Mouse (Mus musculus): ENCODE measurements at regions not wholly inside any gene's neighbourhood (a gene's known extent, or its start where the extent isn't known, plus 50 kb on each side); places are given as distances from the start of the nearest gene placed in this dataset.

DNA sequence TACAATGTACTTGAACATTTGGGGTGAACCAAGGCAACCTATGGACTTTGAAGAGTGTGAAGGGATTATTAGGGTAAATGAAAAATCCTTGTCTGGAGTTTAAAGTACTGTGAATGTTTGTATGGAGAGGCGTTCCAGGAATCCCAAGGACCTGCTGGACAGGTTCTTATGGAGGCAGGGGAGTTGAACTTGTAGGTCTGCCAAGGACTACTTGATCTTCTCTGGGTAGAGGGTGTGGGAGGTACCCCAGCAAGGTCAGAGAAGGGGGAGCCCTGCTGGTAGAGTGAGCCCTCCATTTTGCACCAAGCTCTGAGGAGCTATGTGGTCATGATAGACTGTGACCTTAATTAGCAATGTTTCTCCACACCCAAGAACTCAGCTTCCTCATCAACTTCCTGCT is 253.7 kb upstream of the Plpp4 start:
- no peak for TF ChIP-seq GATA1 (IDR thresholded peaks at IDR 0.05; ENCODE audit: borderline replicate concordance, low read length)
- TF ChIP-seq CTCF (IDR thresholded peaks at IDR 0.05; ENCODE audit: low read depth, low read length) = no peak
- H3K27me3 ChIP-seq (ENCODE audit: insufficient read depth, low read length) = no peaks in the 10 kb centered on the region
- DNase-seq (ENCODE audit: low spot score) (no peak), ATAC-seq (ENCODE audit: extremely low read depth, insufficient number of reproducible peaks, low FRiP score, poor library complexity, severe bottlenecking) (no peak)
- H3K4me3 ChIP-seq (ENCODE audit: low read depth, low read length) = no peak overlapping the region
- no peaks in the 10 kb centered on the region for H3K4me1 ChIP-seq (ENCODE audit: insufficient read depth, low read depth, low read length)
- H3K36me3 ChIP-seq (replicated peaks) = no peaks in the 10 kb centered on the region
- H3K9me3 ChIP-seq (replicated peaks) = peaks cover 28% of the 10 kb centered on the region

GRCm38 (mm10) chr7:129016353-129016752 is 240.5 kb upstream of the Plpp4 start:
- H3K4me1 ChIP-seq (ENCODE audit: insufficient read depth, low read depth, low read length) = no peaks in the 10 kb centered on the region
- no peak for DNase-seq (ENCODE audit: low spot score)
- peaks cover 18% of the 10 kb centered on the region for H3K9me3 ChIP-seq (replicated peaks)
- TF ChIP-seq CTCF (IDR thresholded peaks at IDR 0.05; ENCODE audit: low read depth, low read length) (no peak), GATA2 (IDR thresholded peaks at IDR 0.05; ENCODE audit: borderline replicate concordance, low read depth, low read length) (no peak), POLR2AphosphoS5 (IDR thresholded peaks at IDR 0.05; ENCODE audit: insufficient replicate concordance, low read depth, low read length) (no peak), GATA1 (IDR thresholded peaks at IDR 0.05; ENCODE audit: borderline replicate concordance, low read length) (no peak), TAL1 (conservative IDR thresholded peaks at IDR 0.05; ENCODE audit: low read depth, low read length) (no peak)
- no peaks in the 10 kb centered on the region for H3K36me3 ChIP-seq (replicated peaks)
- no peak overlapping the region for H3K4me3 ChIP-seq (ENCODE audit: low read depth, low read length)
- ATAC-seq (ENCODE audit: extremely low read depth, insufficient number of reproducible peaks, low FRiP score, poor library complexity, severe bottlenecking) = no peak
- no peaks in the 10 kb centered on the region for H3K27me3 ChIP-seq (ENCODE audit: insufficient read depth, low read length)

- H3K36me3 ChIP-seq (replicated peaks) = no peaks in the 10 kb centered on the region
- H3K9me3 ChIP-seq (replicated peaks) = peaks cover 15% of the 10 kb centered on the region
- TF ChIP-seq GATA2 (IDR thresholded peaks at IDR 0.05; ENCODE audit: borderline replicate concordance, low read depth, low read length) = no peak
- no peak for TF ChIP-seq CTCF (IDR thresholded peaks at IDR 0.05; ENCODE audit: low read depth, low read length)
- no peak for TF ChIP-seq TAL1 (conservative IDR thresholded peaks at IDR 0.05; ENCODE audit: low read depth, low read length)
- no peak for TF ChIP-seq POLR2AphosphoS5 (IDR thresholded peaks at IDR 0.05; ENCODE audit: insufficient replicate concordance, low read depth, low read length)
- no peak for TF ChIP-seq GATA1 (IDR thresholded peaks at IDR 0.05; ENCODE audit: borderline replicate concordance, low read length)
- H3K4me1 ChIP-seq (ENCODE audit: insufficient read depth, low read depth, low read length) = no peaks in the 10 kb centered on the region
- no peak for ATAC-seq (ENCODE audit: extremely low read depth, insufficient number of reproducible peaks, low FRiP score, poor library complexity, severe bottlenecking)
- no peak for DNase-seq (ENCODE audit: low spot score)
- H3K27me3 ChIP-seq (ENCODE audit: insufficient read depth, low read length) = no peaks in the 10 kb centered on the region
- no peak overlapping the region for H3K4me3 ChIP-seq (ENCODE audit: low read depth, low read length)
Observed at GRCm38 (mm10) chr7:129027116-129027515, 229.7 kb upstream of the Plpp4 start.

DNA sequence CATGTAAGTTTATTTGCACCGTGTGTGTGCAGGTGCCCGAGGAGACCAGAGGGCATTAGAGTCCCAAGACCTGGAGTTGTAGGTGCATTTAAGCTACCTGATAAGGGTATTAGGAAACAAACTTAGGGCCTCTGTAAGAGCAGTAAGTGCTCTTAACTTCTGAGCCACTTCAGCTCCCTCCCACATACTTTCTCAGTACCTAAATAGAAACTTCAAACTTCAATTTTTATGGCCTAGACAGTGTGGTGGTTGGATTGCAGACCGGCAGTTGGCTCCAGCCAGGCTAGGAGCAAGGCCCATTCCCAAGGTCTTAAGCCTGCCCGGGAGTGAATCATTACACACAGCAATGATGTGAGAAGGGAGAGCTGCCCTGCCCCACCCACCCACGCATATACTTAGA is 208.8 kb upstream of the Plpp4 start:
- no peak for DNase-seq (ENCODE audit: low spot score)
- Histone ChIP-seq H3K36me3 (replicated peaks) (no peaks in the 10 kb centered on the region), H3K27me3 (ENCODE audit: insufficient read depth, low read length) (no peaks in the 10 kb centered on the region), H3K9me3 (replicated peaks) (peaks cover 22% of the 10 kb centered on the region), H3K4me3 (ENCODE audit: low read depth, low read length) (no peak overlapping the region), H3K4me1 (ENCODE audit: insufficient read depth, low read depth, low read length) (no peaks in the 10 kb centered on the region)
- TF ChIP-seq GATA1 (IDR thresholded peaks at IDR 0.05; ENCODE audit: borderline replicate concordance, low read length) (no peak), CTCF (IDR thresholded peaks at IDR 0.05; ENCODE audit: low read depth, low read length) (no peak), POLR2AphosphoS5 (IDR thresholded peaks at IDR 0.05; ENCODE audit: insufficient replicate concordance, low read depth, low read length) (no peak), GATA2 (IDR thresholded peaks at IDR 0.05; ENCODE audit: borderline replicate concordance, low read depth, low read length) (no peak), TAL1 (conservative IDR thresholded peaks at IDR 0.05; ENCODE audit: low read depth, low read length) (no peak)
- ATAC-seq (ENCODE audit: extremely low read depth, insufficient number of reproducible peaks, low FRiP score, poor library complexity, severe bottlenecking) = no peak

DNA sequence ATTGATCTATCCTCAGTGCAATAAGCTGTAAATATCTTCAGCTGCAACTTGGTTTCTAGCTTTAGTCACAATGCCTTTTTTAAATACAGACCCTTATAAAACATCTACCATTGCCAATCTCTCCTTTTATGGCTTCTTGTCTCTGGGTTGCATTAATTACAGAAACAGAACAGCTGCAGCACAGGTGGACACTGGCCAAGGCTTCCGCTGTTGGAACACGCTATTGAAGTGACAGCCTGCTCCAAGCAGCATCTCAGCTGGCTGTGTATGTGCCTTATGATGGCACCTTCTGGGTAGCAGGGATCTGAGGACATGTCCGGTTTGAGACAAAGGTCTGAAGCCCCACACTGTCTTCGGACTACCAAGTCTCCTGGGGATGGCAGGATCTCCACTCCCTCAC is 207.1 kb upstream of the Plpp4 start:
- ATAC-seq (ENCODE audit: extremely low read depth, insufficient number of reproducible peaks, low FRiP score, poor library complexity, severe bottlenecking) = no peak
- no peaks in the 10 kb centered on the region for H3K36me3 ChIP-seq (replicated peaks)
- H3K27me3 ChIP-seq (ENCODE audit: insufficient read depth, low read length) = no peaks in the 10 kb centered on the region
- no peak for TF ChIP-seq GATA2 (IDR thresholded peaks at IDR 0.05; ENCODE audit: borderline replicate concordance, low read depth, low read length)
- TF ChIP-seq CTCF (IDR thresholded peaks at IDR 0.05; ENCODE audit: low read depth, low read length) = no peak
- no peak for DNase-seq (ENCODE audit: low spot score)
- H3K4me3 ChIP-seq (ENCODE audit: low read depth, low read length) = no peak overlapping the region
- H3K9me3 ChIP-seq (replicated peaks) = peaks cover 24% of the 10 kb centered on the region
- no peaks in the 10 kb centered on the region for H3K4me1 ChIP-seq (ENCODE audit: insufficient read depth, low read depth, low read length)

- Histone ChIP-seq H3K36me3 (replicated peaks) (no peaks in the 10 kb centered on the region), H3K27me3 (ENCODE audit: insufficient read depth, low read length) (no peaks in the 10 kb centered on the region), H3K4me3 (ENCODE audit: low read depth, low read length) (no peak overlapping the region), H3K9me3 (replicated peaks) (peaks cover 26% of the 10 kb centered on the region), H3K4me1 (ENCODE audit: insufficient read depth, low read depth, low read length) (no peaks in the 10 kb centered on the region)
- TF ChIP-seq GATA2 (IDR thresholded peaks at IDR 0.05; ENCODE audit: borderline replicate concordance, low read depth, low read length) (no peak), CTCF (IDR thresholded peaks at IDR 0.05; ENCODE audit: low read depth, low read length) (no peak), POLR2AphosphoS5 (IDR thresholded peaks at IDR 0.05; ENCODE audit: insufficient replicate concordance, low read depth, low read length) (no peak), TAL1 (conservative IDR thresholded peaks at IDR 0.05; ENCODE audit: low read depth, low read length) (no peak), GATA1 (IDR thresholded peaks at IDR 0.05; ENCODE audit: borderline replicate concordance, low read length) (no peak)
- no peak for ATAC-seq (ENCODE audit: extremely low read depth, insufficient number of reproducible peaks, low FRiP score, poor library complexity, severe bottlenecking)
- no peak for DNase-seq (ENCODE audit: low spot score)
Observed at GRCm38 (mm10) chr7:129050675-129051074, 206.2 kb upstream of the Plpp4 start.

GRCm38 (mm10) chr7:129066891-129067290 is 189.9 kb upstream of the Plpp4 start:
- no peak for DNase-seq (ENCODE audit: low spot score)
- TF ChIP-seq POLR2AphosphoS5 (IDR thresholded peaks at IDR 0.05; ENCODE audit: insufficient replicate concordance, low read depth, low read length) = no peak
- no peak for TF ChIP-seq GATA2 (IDR thresholded peaks at IDR 0.05; ENCODE audit: borderline replicate concordance, low read depth, low read length)
- TF ChIP-seq CTCF (IDR thresholded peaks at IDR 0.05; ENCODE audit: low read depth, low read length) = no peak
- TF ChIP-seq GATA1 (IDR thresholded peaks at IDR 0.05; ENCODE audit: borderline replicate concordance, low read length) = no peak
- TF ChIP-seq TAL1 (conservative IDR thresholded peaks at IDR 0.05; ENCODE audit: low read depth, low read length) = no peak

More at GRCm38 (mm10) chr7:129066891-129067290, 189.9 kb upstream of the Plpp4 start:
- H3K9me3 ChIP-seq (replicated peaks) = peaks cover 26% of the 10 kb centered on the region
- no peaks in the 10 kb centered on the region for H3K4me1 ChIP-seq (ENCODE audit: insufficient read depth, low read depth, low read length)
- H3K4me3 ChIP-seq (ENCODE audit: low read depth, low read length) = no peak overlapping the region
- H3K27me3 ChIP-seq (ENCODE audit: insufficient read depth, low read length) = no peaks in the 10 kb centered on the region
- no peaks in the 10 kb centered on the region for H3K36me3 ChIP-seq (replicated peaks)
- no peak for ATAC-seq (ENCODE audit: extremely low read depth, insufficient number of reproducible peaks, low FRiP score, poor library complexity, severe bottlenecking)
